Mouse (Mus musculus) midbrain, embryonic 15.5 days (tissue): Measurements from ENCODE around the gene Tcea3. TPM values are rescaled to one million over a fixed set of nuclear protein-coding genes. Genes with fewer than 3 reads are reported as not detected.

Experiments
- ATAC-seq: fragments of 200-750 bp; cut with Nextera tagmentation; replicated peaks from 2 replicates; pipeline ENCODE4 v1.8.0; 2017; ENCODE audit warnings: moderate TSS enrichment
- H3K27ac ChIP-seq: fragments of 300-500 bp; sonication (generic); 2 replicates; pipeline ENCODE4 v1.5.1; 2015; ENCODE audit warnings: mild to moderate bottlenecking, inconsistent platforms
- H3K27me3 ChIP-seq: fragments of 300-500 bp; sonication (generic); replicated peaks from 2 replicates; pipeline ENCODE4 v1.6.1; 2015; ENCODE audit warnings: inconsistent platforms
- H3K36me3 ChIP-seq: fragments of 300-500 bp; sonication (generic); replicated peaks from 2 replicates; pipeline ENCODE4 v1.6.1; 2015; ENCODE audit warnings: inconsistent platforms
- H3K4me1 ChIP-seq: fragments of 300-500 bp; sonication (generic); 2 replicates; pipeline ENCODE4 v1.6.1; 2015; ENCODE audit warnings: inconsistent platforms
- H3K4me2 ChIP-seq: fragments of 300-500 bp; sonication (generic); 2 replicates; pipeline ENCODE4 v1.6.1; 2015; ENCODE audit warnings: inconsistent platforms, mild to moderate bottlenecking, moderate library complexity
- H3K4me3 ChIP-seq: fragments of 300-500 bp; sonication (generic); 2 replicates; pipeline ENCODE4 v1.5.1; 2015; ENCODE audit warnings: mild to moderate bottlenecking, inconsistent platforms
- H3K9ac ChIP-seq: fragments of 300-500 bp; sonication (generic); 2 replicates; pipeline ENCODE4 v1.6.1; 2015; ENCODE audit warnings: mild to moderate bottlenecking, inconsistent platforms
- H3K9me3 ChIP-seq: fragments of 300-500 bp; sonication (generic); 2 replicates; pipeline ENCODE4 v1.6.1; 2016; ENCODE audit warnings: inconsistent platforms
- WGBS: fragments of 180-500 bp; shearing (Covaris S2); methylation state at CpG from one replicate; pipeline ENCODE4 v1.1.7; 2015; ENCODE audit warnings: mixed read lengths; 5-methylcytosine and 5-hydroxymethylcytosine counted together
- polyA plus RNA-seq: library from polyadenylated mRNA; unstranded; fragments of >200 nt; fragmentation: Nextera tagmentation; extraction: Ambion mirVana; gene quantifications from 2 replicates; pipeline ENCODE4 v1.2.1, GENCODE M21; 2015

Tcea3 gene
- polyA plus RNA-seq: 1.4 and 1.8 TPM in 2 replicates

DNA sequence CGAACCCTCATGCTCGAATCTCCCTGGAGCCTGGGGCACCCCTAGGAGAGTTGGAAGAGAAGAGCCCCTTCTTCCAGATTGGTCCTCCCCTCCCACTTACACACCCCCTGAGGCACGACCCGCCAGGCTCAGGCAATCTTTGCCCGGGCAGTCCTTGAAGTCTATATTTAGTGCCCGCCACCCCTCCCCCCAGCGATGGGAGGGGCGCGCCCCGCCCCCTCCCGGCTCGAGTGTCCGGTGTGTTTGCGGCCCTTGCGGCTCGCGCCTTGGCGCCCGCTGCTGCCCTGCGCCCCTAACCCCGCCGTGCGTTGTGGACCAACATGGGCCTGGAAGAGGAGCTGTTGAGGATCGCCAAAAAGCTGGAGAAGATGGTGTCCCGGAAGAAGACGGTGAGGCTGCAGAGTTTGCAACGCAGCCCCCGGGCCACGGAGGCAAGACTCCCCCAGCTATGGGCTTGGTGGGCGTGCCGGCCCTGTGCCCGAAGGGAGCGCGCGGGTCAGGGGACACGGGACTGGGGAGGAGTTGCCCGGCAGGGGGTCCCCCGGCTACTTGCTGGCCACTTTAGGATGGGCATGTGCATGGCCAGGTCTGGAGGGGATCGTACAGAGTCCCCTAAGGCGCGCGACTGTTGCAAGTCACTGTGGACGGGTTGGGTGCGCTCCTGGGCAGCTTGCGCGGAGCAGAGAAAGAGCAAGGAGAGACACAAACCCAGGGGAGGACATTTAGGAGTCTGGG, at the start of gene Tcea3:
Tcea3 (plus strand) TSS at position 1 of the 735 bp plus-strand sequence.
- no peak for ATAC-seq
- H3K4me1 ChIP-seq: peaks cover 32% of the 10 kb centered on the region
- H3K4me2 ChIP-seq: peak within 1 kb of the TSS; percentile 53
- peak within 1 kb of the TSS; percentile 30 for H3K4me3 ChIP-seq
- H3K27me3 ChIP-seq: peaks cover 54% of the 10 kb centered on the region
- WGBS: under 1% methylated on average over 45 of the region's 46 CpGs
- H3K9ac ChIP-seq: no peak within 1 kb of the TSS
- no peak within 1 kb of the TSS for H3K27ac ChIP-seq
- H3K9me3 ChIP-seq: no peaks in the 10 kb centered on the region
- no peaks in the 10 kb centered on the region for H3K36me3 ChIP-seq

- Histone ChIP-seq H3K4me3 (no peak overlapping the region), H3K9me3 (no peaks in the 10 kb centered on the region), H3K36me3 (no peaks in the 10 kb centered on the region), H3K4me1 (no peaks in the 10 kb centered on the region), H3K9ac (no peak overlapping the region), H3K27me3 (no peaks in the 10 kb centered on the region), H3K27ac (no peak overlapping the region), H3K4me2 (no peak overlapping the region)
- WGBS: 71% methylated on average over 7 of the region's 7 CpGs
- no peak for ATAC-seq
Observed at GRCm38 (mm10) chr4:136198846-136199245, 48.7 kb upstream of the Tcea3 start.

DNA sequence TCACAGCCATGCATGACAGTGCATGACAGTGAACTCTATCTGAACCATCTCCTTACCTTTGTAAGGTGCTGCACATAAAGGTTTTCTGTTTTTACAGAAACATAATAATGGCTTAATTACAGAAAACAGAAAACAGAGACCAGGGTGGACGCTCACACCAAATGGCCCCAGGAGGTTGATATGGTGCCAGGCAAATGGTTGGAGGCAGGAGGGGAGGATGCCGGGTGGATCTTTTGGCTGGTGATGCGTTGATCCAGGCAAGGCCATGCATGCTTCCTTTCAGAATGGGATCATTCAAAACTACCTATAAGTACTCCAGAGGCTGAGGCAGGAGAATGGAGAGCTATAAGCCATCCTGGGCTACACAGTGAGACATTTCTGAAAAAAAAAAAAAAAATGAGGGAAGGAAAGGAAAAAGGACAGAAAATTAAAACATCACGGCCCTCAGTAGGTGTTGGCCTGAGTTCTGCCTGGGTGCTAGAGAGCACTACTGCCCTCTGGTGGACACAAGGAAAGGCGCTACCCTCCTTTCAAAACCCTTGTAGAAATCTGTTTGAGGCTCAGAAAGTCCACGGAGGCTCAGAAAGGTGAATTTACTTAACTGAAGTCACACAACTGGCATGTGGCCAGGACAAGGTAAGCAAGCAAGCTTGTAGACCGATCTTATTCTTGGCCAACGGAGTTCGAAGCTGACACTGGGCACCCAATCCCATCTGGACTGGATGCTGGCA, 47.8 kb upstream of the Tcea3 start:
- H3K4me1 ChIP-seq: no peaks in the 10 kb centered on the region
- H3K4me2 ChIP-seq: no peak overlapping the region
- no peaks in the 10 kb centered on the region for H3K9me3 ChIP-seq
- H3K4me3 ChIP-seq: no peak overlapping the region
- no peaks in the 10 kb centered on the region for H3K36me3 ChIP-seq
- WGBS: 33% methylated on average over 9 of the region's 9 CpGs
- H3K27me3 ChIP-seq: no peaks in the 10 kb centered on the region
- no peak for ATAC-seq
- no peak overlapping the region for H3K9ac ChIP-seq
- H3K27ac ChIP-seq: no peak overlapping the region

- H3K36me3 ChIP-seq: no peaks in the 10 kb centered on the region
- no peak overlapping the region for H3K27ac ChIP-seq
- no peak overlapping the region for H3K4me2 ChIP-seq
- H3K4me1 ChIP-seq: peaks cover 16% of the 10 kb centered on the region
- no peaks in the 10 kb centered on the region for H3K27me3 ChIP-seq
- no peak for ATAC-seq
- H3K9ac ChIP-seq: no peak overlapping the region
- WGBS: 5% methylated on average over 9 of the region's 9 CpGs
- no peak overlapping the region for H3K4me3 ChIP-seq
- H3K9me3 ChIP-seq: no peaks in the 10 kb centered on the region
Observed at GRCm38 (mm10) chr4:136202509-136202908, 45.0 kb upstream of the Tcea3 start.

DNA sequence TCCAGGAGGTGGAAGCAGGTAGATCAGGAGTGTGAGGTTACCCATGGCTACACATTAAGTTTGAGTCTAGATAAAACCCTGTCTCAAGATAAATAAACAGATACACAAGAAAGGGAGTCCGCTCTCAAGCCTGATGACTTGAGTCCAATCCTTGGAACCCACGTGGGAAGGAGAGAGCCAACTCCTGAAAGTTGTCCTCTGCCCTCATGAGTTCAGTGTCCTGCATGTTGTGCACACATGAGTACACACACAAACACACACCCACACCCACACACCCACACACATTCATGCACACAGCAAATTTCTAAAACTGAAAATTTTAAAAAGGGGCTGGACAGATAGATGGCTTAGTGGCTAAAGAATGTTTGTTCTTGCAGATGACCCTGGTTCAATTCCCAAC, 42.8 kb upstream of the Tcea3 start:
- H3K27ac ChIP-seq: no peak overlapping the region
- ATAC-seq: no peak
- H3K27me3 ChIP-seq: no peaks in the 10 kb centered on the region; the same call in 1 of the 2 replicates
- no peaks in the 10 kb centered on the region for H3K36me3 ChIP-seq
- no peak overlapping the region for H3K4me3 ChIP-seq
- H3K9me3 ChIP-seq: no peaks in the 10 kb centered on the region
- no peak overlapping the region for H3K9ac ChIP-seq
- 94% methylated on average over 2 of the region's 2 CpGs for WGBS
- peaks cover 16% of the 10 kb centered on the region for H3K4me1 ChIP-seq
- no peak overlapping the region for H3K4me2 ChIP-seq

GRCm38 (mm10) chr4:136206033-136206893, 41.3 kb upstream of the Tcea3 start, which contains the start of gene Asap3:
Gene Asap3 (plus strand): TSS chr4:136206365.
- H3K9me3 ChIP-seq: no peaks in the 10 kb centered on the region
- peak within 1 kb of the TSS; percentile 68 for H3K9ac ChIP-seq
- peaks cover 16% of the 10 kb centered on the region for H3K4me1 ChIP-seq
- peak; percentile 87 for ATAC-seq
- no peaks in the 10 kb centered on the region for H3K36me3 ChIP-seq
- peak within 1 kb of the TSS; percentile 99 for H3K4me2 ChIP-seq
- no peaks in the 10 kb centered on the region; the same call in 1 of the 2 replicates for H3K27me3 ChIP-seq
- peak within 1 kb of the TSS; percentile 36; the same call in 1 of the 2 replicates for H3K27ac ChIP-seq
- under 1% methylated on average over 49 of the region's 54 CpGs for WGBS
- H3K4me3 ChIP-seq: peak within 1 kb of the TSS; percentile 50

DNA sequence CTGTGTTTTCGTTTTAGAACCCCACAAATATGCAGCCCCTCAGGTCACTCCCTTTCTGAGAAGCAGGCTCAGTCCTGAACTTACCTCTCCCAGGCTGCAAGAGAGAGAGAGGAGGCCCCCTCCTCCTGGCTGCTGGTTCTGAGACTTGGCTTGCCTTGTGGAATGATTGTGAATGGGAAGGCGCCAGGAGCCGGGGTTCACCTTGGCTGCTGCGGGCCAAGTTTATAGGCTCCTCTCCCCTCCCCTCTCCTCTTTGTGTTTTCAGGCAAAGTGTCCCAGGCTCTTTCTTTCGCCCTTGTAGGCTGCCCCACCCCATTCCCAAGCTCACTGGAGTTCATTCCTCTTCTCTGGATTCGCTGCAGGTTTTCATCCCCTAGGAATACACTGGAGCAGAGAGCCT, 40.6 kb upstream of the Tcea3 start:
- Histone ChIP-seq H3K4me3 (peak overlapping the region; percentile 50), H3K27ac (no peak overlapping the region), H3K9me3 (no peaks in the 10 kb centered on the region), H3K36me3 (no peaks in the 10 kb centered on the region), H3K4me1 (peaks cover 16% of the 10 kb centered on the region), H3K27me3 (no peaks in the 10 kb centered on the region; the same call in 1 of the 2 replicates), H3K9ac (peak overlapping the region; percentile 68; the same call in 1 of the 2 replicates), H3K4me2 (peak overlapping the region; percentile 99)
- 4% methylated on average over 6 of the region's 6 CpGs for WGBS
- 0 out of 2 replicates have a peak, but pooled peaks have one; percentile 5 for ATAC-seq

DNA sequence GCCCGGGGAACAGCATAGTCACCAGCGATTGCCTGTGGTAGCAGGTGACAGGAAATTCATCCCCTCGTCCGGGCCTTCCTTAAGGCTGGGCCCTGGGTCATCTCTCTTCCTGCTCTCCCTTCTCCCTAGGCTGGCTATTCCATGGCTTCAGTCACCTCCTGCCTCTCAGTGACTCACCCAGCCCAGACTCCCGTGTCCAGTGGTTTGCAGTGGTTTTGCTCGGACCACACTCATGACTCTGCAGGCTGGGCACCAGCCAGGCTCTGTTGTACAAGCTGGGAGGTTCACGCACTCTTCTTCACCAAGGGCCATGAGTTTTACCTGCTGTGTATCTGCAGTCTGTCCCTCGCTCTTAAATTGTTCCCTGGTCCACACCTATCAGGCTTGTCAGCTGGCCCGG, 36.6 kb upstream of the Tcea3 start:
- 89% methylated on average over 9 of the region's 9 CpGs for WGBS
- ATAC-seq: no peak
- H3K9me3 ChIP-seq: no peaks in the 10 kb centered on the region
- no peak overlapping the region for H3K9ac ChIP-seq
- no peaks in the 10 kb centered on the region; the same call in 1 of the 2 replicates for H3K27me3 ChIP-seq
- H3K4me2 ChIP-seq: no peak overlapping the region
- peaks cover 14% of the 10 kb centered on the region for H3K4me1 ChIP-seq
- no peaks in the 10 kb centered on the region for H3K36me3 ChIP-seq
- no peak overlapping the region for H3K27ac ChIP-seq
- H3K4me3 ChIP-seq: no peak overlapping the region

DNA sequence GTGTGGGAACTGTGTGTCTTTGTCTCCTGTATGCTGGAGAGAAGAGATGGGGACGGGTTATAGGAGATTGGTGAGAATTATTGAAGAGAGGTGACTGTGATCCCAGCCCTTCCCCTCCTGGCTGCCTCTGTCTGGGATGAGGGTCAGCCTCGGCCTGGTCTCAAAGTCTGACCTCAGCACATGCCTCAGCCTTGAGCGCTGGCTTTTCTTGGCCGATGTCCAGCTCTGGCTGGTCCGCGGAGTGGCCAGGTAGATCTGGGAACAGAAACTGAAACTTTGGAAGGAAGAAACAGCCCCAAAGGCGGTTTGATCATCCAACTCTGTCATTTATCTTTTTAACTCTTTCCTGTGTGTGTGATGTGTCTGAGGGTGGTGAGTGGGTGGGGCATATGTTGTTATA, 33.9 kb upstream of the Tcea3 start:
- no peaks in the 10 kb centered on the region for H3K36me3 ChIP-seq
- H3K4me1 ChIP-seq: peaks cover 7% of the 10 kb centered on the region
- ATAC-seq: no peak
- H3K27ac ChIP-seq: no peak overlapping the region
- H3K4me2 ChIP-seq: no peak overlapping the region
- WGBS: 72% methylated on average over 7 of the region's 7 CpGs
- no peaks in the 10 kb centered on the region for H3K27me3 ChIP-seq
- no peak overlapping the region for H3K4me3 ChIP-seq
- no peak overlapping the region for H3K9ac ChIP-seq
- H3K9me3 ChIP-seq: no peaks in the 10 kb centered on the region

DNA sequence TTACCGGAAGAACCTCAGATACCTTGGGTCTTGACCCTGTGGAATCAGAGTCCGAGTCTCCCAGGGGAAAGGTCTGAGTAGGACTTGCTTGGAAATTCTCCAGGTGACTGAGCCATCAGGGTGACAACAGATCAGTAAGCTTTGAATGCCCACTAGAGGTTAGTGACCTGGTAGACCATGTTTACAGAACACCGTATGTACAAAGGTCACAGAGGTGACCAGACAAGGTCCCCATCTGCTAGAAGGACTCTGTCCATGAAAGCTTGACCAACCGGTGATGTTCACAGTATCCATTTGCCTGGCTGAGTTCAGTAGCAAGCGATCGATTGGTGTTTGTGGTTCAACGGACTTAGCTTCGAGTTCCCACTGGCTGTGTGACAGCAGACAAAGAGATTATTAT, 32.7 kb upstream of the Tcea3 start:
- WGBS: 83% methylated on average over 8 of the region's 8 CpGs
- Histone ChIP-seq H3K9ac (no peak overlapping the region), H3K27me3 (no peaks in the 10 kb centered on the region), H3K4me3 (no peak overlapping the region), H3K9me3 (no peaks in the 10 kb centered on the region), H3K27ac (no peak overlapping the region), H3K4me2 (no peak overlapping the region), H3K4me1 (peaks cover 12% of the 10 kb centered on the region), H3K36me3 (no peaks in the 10 kb centered on the region)
- no peak for ATAC-seq

GRCm38 (mm10) chr4:136215576-136215975, 32.0 kb upstream of the Tcea3 start:
- Histone ChIP-seq H3K4me2 (no peak overlapping the region), H3K4me3 (no peak overlapping the region), H3K4me1 (peaks cover 16% of the 10 kb centered on the region), H3K9ac (no peak overlapping the region), H3K36me3 (no peaks in the 10 kb centered on the region), H3K27me3 (0 out of 2 replicates have a peak, but pooled peaks cover 4% of the 10 kb centered on the region), H3K27ac (no peak overlapping the region), H3K9me3 (no peaks in the 10 kb centered on the region)
- WGBS: 82% methylated on average over 8 of the region's 8 CpGs
- no peak for ATAC-seq

- H3K4me2 ChIP-seq: no peak overlapping the region
- H3K36me3 ChIP-seq: no peaks in the 10 kb centered on the region
- 74% methylated on average over 10 of the region's 10 CpGs for WGBS
- 0 out of 2 replicates have a peak, but pooled peaks cover 4% of the 10 kb centered on the region for H3K27me3 ChIP-seq
- no peak overlapping the region for H3K9ac ChIP-seq
- H3K27ac ChIP-seq: no peak overlapping the region
- no peak overlapping the region for H3K4me3 ChIP-seq
- no peak for ATAC-seq
- H3K9me3 ChIP-seq: no peaks in the 10 kb centered on the region
- peaks cover 16% of the 10 kb centered on the region for H3K4me1 ChIP-seq
Observed at GRCm38 (mm10) chr4:136217063-136217462, 30.5 kb upstream of the Tcea3 start.
